Mouse (Mus musculus) G1E (cell line): ENCODE results near the gene Osbpl10.

Experiments used
- CTCF ChIP-seq: IDR thresholded peaks from 2 replicates; pipeline ENCODE4 v1.5.1; 2012; ENCODE audit warnings: low read depth, low read length, inconsistent platforms, mixed read lengths
- GATA1 ChIP-seq: IDR thresholded peaks from 2 replicates; pipeline ENCODE4 v1.6.1; 2012; ENCODE audit warnings: borderline replicate concordance, low read length, inconsistent platforms, mixed read lengths
- GATA2 ChIP-seq: IDR thresholded peaks from 2 replicates; pipeline ENCODE4 v1.6.1; 2012; ENCODE audit warnings: low read depth, low read length, inconsistent platforms, borderline replicate concordance
- POLR2AphosphoS5 ChIP-seq: IDR thresholded peaks from 2 replicates; pipeline ENCODE4 v1.6.1; 2012; ENCODE audit warnings: low read depth, low read length, inconsistent platforms; ENCODE audit not compliant: insufficient replicate concordance

DNA sequence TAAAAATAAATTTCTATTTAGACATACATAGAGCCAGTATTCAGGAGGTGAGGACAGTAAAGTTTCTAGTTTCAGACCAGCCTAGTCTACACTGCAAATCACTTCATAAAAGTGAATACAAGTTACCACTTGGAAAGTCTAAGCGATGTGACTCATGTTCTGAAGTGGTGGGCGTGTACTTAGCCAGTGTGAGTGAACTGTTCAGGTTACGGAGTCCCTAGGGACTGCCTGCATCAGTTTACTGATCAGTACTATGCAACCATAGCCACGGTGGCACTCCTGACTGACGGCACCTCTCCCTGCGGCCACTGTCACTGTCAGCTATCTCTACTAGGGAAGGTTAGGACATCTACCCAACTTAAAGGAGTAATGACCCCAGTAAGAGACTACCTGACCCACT, 266.7 kb downstream of the Osbpl10 start:
- TF ChIP-seq CTCF (no peak), GATA1 (no peak), POLR2AphosphoS5 (no peak), GATA2 (no peak)
